Mouse (Mus musculus): ENCODE data around the gene Cfap74.

DNA sequence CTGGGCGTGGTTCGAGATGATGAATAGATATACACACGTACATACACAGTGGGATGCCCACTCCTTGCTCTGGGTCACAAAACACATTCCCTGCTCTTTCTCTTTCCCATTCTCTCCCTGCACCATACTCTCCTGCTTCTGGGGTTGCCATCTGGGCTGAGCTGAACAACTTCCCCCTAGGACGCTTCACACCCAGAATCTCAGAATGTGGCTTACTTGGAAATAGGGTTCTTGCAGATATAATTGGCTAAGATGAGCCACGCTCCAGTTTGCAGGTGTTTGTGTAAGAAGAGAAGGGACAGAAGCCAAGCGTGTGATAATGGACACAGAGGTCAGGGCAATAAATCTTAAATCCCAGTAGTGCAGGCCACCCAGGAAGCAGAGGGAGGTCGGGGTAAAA lies 27.0 kb upstream of the Cfap74 start:
- TF ChIP-seq CTCF (IDR thresholded peaks at IDR 0.05; ENCODE audit: insufficient read depth, low read length) (no peak), POLR2A (IDR thresholded peaks at IDR 0.05; ENCODE audit: borderline replicate concordance, extremely low read depth, low read depth, low read length) (no peak)

Measured in lung, adult 2 months (tissue).